7 mouse cellular contexts compared by ENCODE assay signal in the genomic region with DNA sequence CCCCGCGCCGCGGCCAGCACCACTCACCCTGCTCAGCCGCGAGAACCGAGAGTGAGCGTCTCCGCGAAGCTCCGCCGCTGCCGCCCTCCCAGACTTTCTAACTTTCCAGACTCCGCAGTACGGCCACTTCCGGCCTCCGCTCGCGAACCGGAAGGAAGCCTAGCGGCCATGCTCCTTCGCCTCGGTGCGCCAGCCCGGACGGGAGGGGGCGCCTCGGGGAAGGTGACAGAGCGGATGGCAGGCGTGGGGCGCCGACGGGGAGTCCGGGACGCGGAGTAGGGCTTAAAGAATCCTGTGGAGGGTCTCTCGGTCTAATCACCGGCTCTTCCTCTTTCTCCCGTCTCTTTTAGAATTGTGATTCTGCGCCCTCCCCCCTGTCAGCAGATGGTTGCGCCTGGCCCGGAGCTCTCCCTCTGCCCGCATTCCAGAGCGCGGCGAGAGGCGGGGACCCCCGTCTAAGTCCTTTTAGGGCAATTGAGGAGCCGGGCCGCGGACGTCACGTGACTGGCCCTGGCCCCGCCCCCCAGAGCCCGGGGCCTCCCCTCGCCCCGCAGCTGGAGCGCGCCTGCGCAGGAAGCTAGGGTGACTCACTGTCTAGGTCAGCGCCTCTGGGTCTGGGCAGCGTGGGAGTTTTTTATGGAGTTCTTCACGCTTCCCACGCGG. TPM values are rescaled to one million over a fixed set of nuclear protein-coding genes. Genes with fewer than 3 reads are reported as not detected.
DNase-seq lines count a peak whose midpoint lies in the region; ATAC-seq lines count a peak whose summit lies in the region.

A gene (plus strand): TSS at position 553 of the 663 bp plus-strand sequence.

- H3K36me3 ChIP-seq in intestine, embryonic 16.5 days (ENCODE audit: control insufficient read depth, insufficient read depth, low read length): no peaks in the 10 kb centered on the region
- no peaks in the 10 kb centered on the region for H3K36me3 ChIP-seq in midbrain, embryonic 11.5 days (ENCODE audit: control insufficient read depth, insufficient read depth, low read length)

- peaks cover 35% of the 10 kb centered on the region for H3K4me1 ChIP-seq in intestine, embryonic 16.5 days (ENCODE audit: control insufficient read depth, insufficient read depth, low read length)
- peaks cover 8% of the 10 kb centered on the region for H3K4me1 ChIP-seq in midbrain, embryonic 11.5 days (ENCODE audit: control insufficient read depth, insufficient read depth, low read length)

- no peaks in the 10 kb centered on the region for H3K9me3 ChIP-seq in intestine, embryonic 16.5 days (ENCODE audit: control insufficient read depth, low read length)
- no peaks in the 10 kb centered on the region for H3K9me3 ChIP-seq in midbrain, embryonic 11.5 days (ENCODE audit: control insufficient read depth, low read length)

- intact Hi-C loops in left cerebral cortex, postnatal 36 days (cut with DNase I): no loop called here

- H3K4me3 ChIP-seq in intestine, embryonic 16.5 days (ENCODE audit: low read length): peak within 1 kb of the TSS; percentile 86
- H3K4me3 ChIP-seq in midbrain, embryonic 11.5 days (ENCODE audit: low read depth, low read length): peak within 1 kb of the TSS; percentile 90

- WGBS in intestine, embryonic 16.5 days: under 1% methylated on average over 57 of the region's 65 CpGs
- under 1% methylated on average over 64 of the region's 65 CpGs for WGBS in midbrain, embryonic 11.5 days

- peak; percentile 99 for DNase-seq in adrenal gland, adult 8-10 months
- peak; percentile 98 for DNase-seq in embryo, embryonic 9.5 days (ENCODE audit: extremely low spot score)
- peak; percentile 100 for DNase-seq in gastrocnemius, postnatal 4 days (ENCODE audit: low spot score in 2 of 2)
- DNase-seq in left cerebral cortex, postnatal 36 days (ENCODE audit: low spot score in 2 of 2): peak; percentile 95 to 97
- peak; percentile 100 for DNase-seq in midbrain, embryonic 11.5 days (ENCODE audit: low spot score, missing footprints)
- DNase-seq in skeletal muscle tissue, adult 2 months (ENCODE audit: low read depth, low spot score): peak; percentile 99

- peak; percentile 94 for ATAC-seq in intestine, embryonic 16.5 days
- peak; percentile 96 for ATAC-seq in midbrain, embryonic 11.5 days (ENCODE audit: low FRiP score)

- H3K27me3 ChIP-seq in intestine, embryonic 16.5 days (replicated peaks; ENCODE audit: control insufficient read depth, insufficient read depth, low read length): no peaks in the 10 kb centered on the region
- no peaks in the 10 kb centered on the region for H3K27me3 ChIP-seq in midbrain, embryonic 11.5 days (ENCODE audit: control insufficient read depth, insufficient read depth, low read length)

- peak within 1 kb of the TSS; percentile 53 for H3K4me2 ChIP-seq in intestine, embryonic 16.5 days (ENCODE audit: low read depth, low read length)
- H3K4me2 ChIP-seq in midbrain, embryonic 11.5 days: peak within 1 kb of the TSS; percentile 66

- peak within 1 kb of the TSS; percentile 99 for H3K9ac ChIP-seq in intestine, embryonic 16.5 days (ENCODE audit: low read depth, low read length)
- peak within 1 kb of the TSS; percentile 88 for H3K9ac ChIP-seq in midbrain, embryonic 11.5 days (ENCODE audit: low read length)

- H3K27ac ChIP-seq in intestine, embryonic 16.5 days (ENCODE audit: low read length): peak within 1 kb of the TSS; percentile 100
- peak within 1 kb of the TSS; percentile 91 for H3K27ac ChIP-seq in midbrain, embryonic 11.5 days (ENCODE audit: low read depth, low read length)

RNA-seq across cellular contexts. Expression of the gene that starts here (rescaled TPM):
- 1 to 10 TPM; 1.4 to 2.4 (median 2.0) TPM for total RNA-seq in adrenal gland, adult 8-10 months (2022)
- total RNA-seq in gastrocnemius, postnatal 4 days (2021): 100 to 1,000 TPM; 917 to 927 TPM
- 10.6 and 10.8 TPM in 2 replicates for polyA plus RNA-seq in intestine, embryonic 16.5 days (2015; fragmentation: Nextera tagmentation; extraction: Ambion mirVana)
- total RNA-seq in left cerebral cortex, postnatal 36 days (2021): 1 to 10 TPM; 2.3 to 3.7 TPM
- polyA plus RNA-seq in midbrain, embryonic 11.5 days (2014; fragmentation: Nextera tagmentation; extraction: Ambion mirVana): 1.3 and 1.4 TPM in 2 replicates

Comparison
In these comparisons a context has a peak if more than half of its experiments do, and no peak if none do; other contexts are left out.
1. Peak in every context shown above with its lines: DNase-seq, ATAC-seq, H3K4me3 ChIP-seq and H3K27ac ChIP-seq.
2. RNA of the gene that starts here (total RNA-seq): 917 to 927 TPM in gastrocnemius, postnatal 4 days; 2.3 to 3.7 TPM in left cerebral cortex, postnatal 36 days and 1.4 to 2.4 TPM in adrenal gland, adult 8-10 months; every median in the first group is over 100 times any median in the second.